ENCODE assay signal across 8 mouse cellular contexts in the genomic region with DNA sequence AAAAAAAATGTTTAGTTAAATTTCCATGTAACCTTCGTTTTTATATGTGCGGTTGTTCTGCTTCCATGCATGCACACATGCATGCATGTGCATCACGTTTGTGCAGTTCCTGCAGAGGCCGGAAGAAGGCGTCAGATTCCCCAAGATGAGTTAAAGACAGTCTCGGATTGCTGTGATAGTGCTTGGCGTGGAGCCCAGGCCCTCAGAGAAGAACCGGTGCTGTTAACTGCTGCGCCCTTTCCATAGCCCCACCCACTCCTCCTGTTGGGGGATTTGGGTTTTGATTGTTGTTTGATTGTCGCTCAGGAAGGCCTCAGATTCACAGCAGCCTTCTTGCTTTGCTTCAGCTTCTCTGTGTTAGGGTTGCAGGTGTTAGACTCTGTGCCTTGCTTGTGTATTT. TPM values are rescaled to one million over a fixed set of nuclear protein-coding genes. Genes with fewer than 3 reads are reported as not detected.
DNase-seq lines count a peak whose midpoint lies in the region; ATAC-seq and TF ChIP-seq lines count a peak whose summit lies in the region.

No protein-coding gene starts in this region.

- no peak for TF ChIP-seq POLR2A in brain, embryonic 14.5 days (IDR thresholded peaks at IDR 0.05; ENCODE audit: borderline replicate concordance, extremely low read depth, insufficient read depth, insufficient read length, poor library complexity, severe bottlenecking)
- no peak for TF ChIP-seq POLR2A in kidney, adult 2 months (IDR thresholded peaks at IDR 0.05; ENCODE audit: low read depth, low read length)

- no peak overlapping the region for H3K4me3 ChIP-seq in kidney, adult 2 months (ENCODE audit: insufficient read depth, low read depth, low read length)

- peak; percentile 38; the same call in 1 of the 2 replicates for TF ChIP-seq CTCF in brain, embryonic 14.5 days (IDR thresholded peaks at IDR 0.05; ENCODE audit: borderline replicate concordance, extremely low read depth, insufficient read depth, insufficient read length)
- TF ChIP-seq CTCF in kidney, adult 2 months (conservative IDR thresholded peaks at IDR 0.05; ENCODE audit: insufficient read depth, insufficient read length, low read depth, low read length): peak; percentile 37

- no peak overlapping the region for H3K27ac ChIP-seq in kidney, adult 2 months (ENCODE audit: insufficient read depth, low read depth, low read length)

- H3K36me3 ChIP-seq in kidney, adult 2 months (ENCODE audit: control insufficient read depth, insufficient read depth, low read length): peaks cover 1% of the 10 kb centered on the region; the same call in 1 of the 2 replicates

- no peak for ATAC-seq in erythroid progenitor cell, adult 5-6 weeks (replicated peaks; ENCODE audit: low FRiP score, poor library complexity, severe bottlenecking)

- intact Hi-C loops in gastrocnemius, postnatal 36 days (cut with DNase I): no loop called here

- no peaks in the 10 kb centered on the region for H3K27me3 ChIP-seq in kidney, adult 2 months (replicated peaks; ENCODE audit: control insufficient read depth, insufficient read depth, low read length)

- WGBS in kidney, adult 2 months: 35% methylated on average over 10 of the region's 10 CpGs

- H3K4me1 ChIP-seq in kidney, adult 2 months (ENCODE audit: control insufficient read depth, insufficient read depth, low read length): peaks cover 24% of the 10 kb centered on the region; the same call in 1 of the 2 replicates

- peak; percentile 47 for DNase-seq in ovary, postnatal 36 days (ENCODE audit: low spot score)
- DNase-seq in ovary, adult 18-20 months (ENCODE audit: low spot score): no peak
- DNase-seq in brain, embryonic 14.5 days (ENCODE audit: low read depth): peak; percentile 91
- peak; percentile 36 to 47 for DNase-seq in gastrocnemius, postnatal 36 days
- DNase-seq in kidney, adult 2 months: peak; percentile 77
- peak; percentile 86 for DNase-seq in lung, postnatal 36 days
- DNase-seq in natural killer cell, adult 2 months (ENCODE audit: low spot score in 2 of 2): no peak

RNA-seq across cellular contexts. Expression of gene Klc1, which starts 10.7 kb away (rescaled TPM):
- 500 and 599 TPM in 2 replicates for polyA plus RNA-seq in brain, embryonic 14.5 days (2012; rRNA removed)
- total RNA-seq in gastrocnemius, postnatal 36 days (2021): 10 to 100 TPM; 55.2 to 59.3 TPM
- polyA plus RNA-seq in kidney, adult 2 months (2012; rRNA removed): 40.3 and 44.3 TPM in 2 replicates
- 18.0 and 31.7 TPM in 2 replicates for total RNA-seq in erythroid progenitor cell, adult 5-6 weeks (2015; ENCODE audit: low replicate concordance)
- total RNA-seq in erythroid progenitor cell, adult 5-6 weeks (2017; ENCODE audit: low replicate concordance): 38.2 and 63.6 TPM in 2 replicates

RNA-seq across cellular contexts. Expression of gene Xrcc3, which starts 44.4 kb away (rescaled TPM):
- 7.6 and 9.3 TPM in 2 replicates for polyA plus RNA-seq in brain, embryonic 14.5 days (2012; rRNA removed)
- under 1 TPM; 0.43 to 0.47 TPM for total RNA-seq in gastrocnemius, postnatal 36 days (2021)
- polyA plus RNA-seq in kidney, adult 2 months (2012; rRNA removed): 5.3 and 6.0 TPM in 2 replicates
- total RNA-seq in erythroid progenitor cell, adult 5-6 weeks (2015; ENCODE audit: low replicate concordance): 8.0 and 12.3 TPM in 2 replicates
- total RNA-seq in erythroid progenitor cell, adult 5-6 weeks (2017; ENCODE audit: low replicate concordance): 5.3 and 28.4 TPM in 2 replicates

RNA-seq across cellular contexts. Expression of gene Zfyve21, which starts 44.7 kb away (rescaled TPM):
- polyA plus RNA-seq in brain, embryonic 14.5 days (2012; rRNA removed): 27.9 and 39.7 TPM in 2 replicates
- total RNA-seq in gastrocnemius, postnatal 36 days (2021): 10 to 100 TPM; 10.4 to 16.2 TPM
- polyA plus RNA-seq in kidney, adult 2 months (2012; rRNA removed): 97.0 and 105 TPM in 2 replicates
- total RNA-seq in erythroid progenitor cell, adult 5-6 weeks (2015; ENCODE audit: low replicate concordance): 4.2 and 9.4 TPM in 2 replicates
- 5.6 and 8.4 TPM in 2 replicates for total RNA-seq in erythroid progenitor cell, adult 5-6 weeks (2017; ENCODE audit: low replicate concordance)

RNA-seq across cellular contexts. Expression of gene Apopt1, which starts 56.2 kb away (rescaled TPM):
- 31.9 and 35.4 TPM in 2 replicates for polyA plus RNA-seq in brain, embryonic 14.5 days (2012; rRNA removed)
- total RNA-seq in gastrocnemius, postnatal 36 days (2021): 10 to 100 TPM; 34.9 to 38.0 TPM
- 63.8 and 68.4 TPM in 2 replicates for polyA plus RNA-seq in kidney, adult 2 months (2012; rRNA removed)
- 8.4 and 22.7 TPM in 2 replicates for total RNA-seq in erythroid progenitor cell, adult 5-6 weeks (2015; ENCODE audit: low replicate concordance)
- total RNA-seq in erythroid progenitor cell, adult 5-6 weeks (2017; ENCODE audit: low replicate concordance): 4.8 and 11.3 TPM in 2 replicates

RNA-seq across cellular contexts. Expression of gene Bag5, which starts 56.2 kb away (rescaled TPM):
- 31.1 and 40.7 TPM in 2 replicates for polyA plus RNA-seq in brain, embryonic 14.5 days (2012; rRNA removed)
- total RNA-seq in gastrocnemius, postnatal 36 days (2021): 10 to 100 TPM; 12.4 to 13.5 TPM
- polyA plus RNA-seq in kidney, adult 2 months (2012; rRNA removed): 11.3 and 14.6 TPM in 2 replicates
- 5.4 and 6.3 TPM in 2 replicates for total RNA-seq in erythroid progenitor cell, adult 5-6 weeks (2015; ENCODE audit: low replicate concordance)
- 1.2 and 8.1 TPM in 2 replicates for total RNA-seq in erythroid progenitor cell, adult 5-6 weeks (2017; ENCODE audit: low replicate concordance)

Comparison
In these comparisons a context has a peak if more than half of its experiments do, and no peak if none do; other contexts are left out.
1. DNase-seq: peak in ovary, postnatal 36 days (single experiment), brain, embryonic 14.5 days (single experiment), gastrocnemius, postnatal 36 days (2 of 2), kidney, adult 2 months (single experiment) and lung, postnatal 36 days (single experiment); none in ovary, adult 18-20 months (single experiment) and natural killer cell, adult 2 months (0 of 2).
2. RNA of gene Xrcc3, which starts 44.4 kb away (total RNA-seq): 5.3 to 28.4 TPM in erythroid progenitor cell, adult 5-6 weeks; 0.43 to 0.47 TPM in gastrocnemius, postnatal 36 days; every median in the first group is over 4 times any median in the second.